Mouse (Mus musculus) liver, embryonic 14.5 days (tissue): ENCODE results near the gene Srsf6. TPM values are rescaled to one million over a fixed set of nuclear protein-coding genes. Genes with fewer than 3 reads are reported as not detected.
"Not testable (repeated sequence)": the region's sequence is repeated elsewhere in the genome, so short reads cannot be mapped to it uniquely, and the experiment has no call there.

Experiments used
- ATAC-seq: fragments of 200-750 bp; cut with Nextera tagmentation; 2 replicates; pipeline ENCODE4 v1.8.0; 2017; ENCODE audit warnings: moderate number of reproducible peaks, mild to moderate bottlenecking, moderate library complexity; ENCODE audit not compliant: insufficient read depth
- DNase-seq, 3 experiments: peaks; one replicate each; pipeline ENCODE4 v3.0.0-alpha.2; 2012 to 2013; ENCODE audit warnings: low read depth in 3 of 3, low spot score in 3 of 3
- H3K27ac ChIP-seq: fragments of 300-500 bp; sonication (generic); 2 replicates; pipeline ENCODE4 v1.5.1; 2014; ENCODE audit warnings: moderate library complexity, mild to moderate bottlenecking, control low read depth, inconsistent platforms
- H3K27me3 ChIP-seq: fragments of 300-500 bp; sonication (generic); 2 replicates; pipeline ENCODE4 v1.6.1; 2014; ENCODE audit warnings: mild to moderate bottlenecking, low read length, moderate library complexity; ENCODE audit not compliant: control insufficient read depth, insufficient read depth
- H3K36me3 ChIP-seq: fragments of 300-500 bp; sonication (generic); replicated peaks from 2 replicates; pipeline ENCODE4 v1.6.1; 2014; ENCODE audit warnings: low read depth; ENCODE audit not compliant: control insufficient read depth, insufficient read depth
- H3K4me1 ChIP-seq, 2 experiments: fragments of 200-500 bp in 1 of 2; fragments of 300-500 bp in 1 of 2; sonication (generic) in 1 of 2; replicated peaks; 2 replicates each; pipeline ENCODE4 v1.6.1; 2012 to 2014; ENCODE audit warnings: antibody characterized with exemption in 1 of 2, inconsistent platforms in 1 of 2, low read length in 1 of 2; ENCODE audit not compliant: control insufficient read depth in 2 of 2, insufficient read depth in 2 of 2
- H3K4me2 ChIP-seq: fragments of 300-500 bp; sonication (generic); 2 replicates; pipeline ENCODE4 v1.6.1; 2014; ENCODE audit warnings: low read depth, mild to moderate bottlenecking, control low read depth, moderate library complexity
- H3K4me3 ChIP-seq, 2 experiments: fragments of 200-500 bp in 1 of 2; fragments of 300-500 bp in 1 of 2; sonication (generic) in 1 of 2; 2 replicates each; pipeline ENCODE4 v1.5.1; 2012 to 2014; ENCODE audit warnings: low read depth in 2 of 2, low read length in 2 of 2, mild to moderate bottlenecking in 2 of 2, control low read depth in 1 of 2, inconsistent platforms in 1 of 2, moderate library complexity in 1 of 2; ENCODE audit not compliant: insufficient read depth in 1 of 2
- H3K9ac ChIP-seq: fragments of 300-500 bp; sonication (generic); replicated peaks from 2 replicates; pipeline ENCODE4 v1.6.1; 2014; ENCODE audit warnings: mild to moderate bottlenecking, control low read depth, moderate library complexity
- H3K9me3 ChIP-seq: fragments of 300-500 bp; sonication (generic); 2 replicates; pipeline ENCODE4 v1.6.1; 2016; ENCODE audit warnings: low read length, mixed read lengths; ENCODE audit not compliant: control insufficient read depth
- CTCF ChIP-seq: IDR thresholded peaks from 2 replicates; pipeline ENCODE4 v1.5.1; 2016; ENCODE audit warnings: antibody characterized with exemption, low read depth, control low read depth
- EP300 ChIP-seq: IDR thresholded peaks from 2 replicates; pipeline ENCODE4 v1.6.1; 2016; ENCODE audit warnings: antibody characterized with exemption, low read depth
- WGBS: fragments of 180-500 bp; shearing (Covaris S2); extraction: QIAGEN DNeasy Blood & Tissue Kit; methylation state at CpG from one replicate; pipeline ENCODE4 v1.1.7; 2014; ENCODE audit not compliant: insufficient replicate concordance; 5-methylcytosine and 5-hydroxymethylcytosine counted together
- polyA plus RNA-seq, 2 experiments: library from polyadenylated mRNA; depleted of rRNA in 1 of 2; stranded (reverse) in 1 of 2; unstranded in 1 of 2; fragments of >200 nt; fragmentation: Nextera tagmentation in 1 of 2; extraction: Ambion mirVana in 1 of 2; gene quantifications; 2 replicates each; pipeline versions ENCODE4 v1.2.1 to v1.2.3; 2012 to 2014

The Srsf6 gene
- polyA plus RNA-seq, 2 experiments, result 80.4 to 113 TPM

- no peak overlapping the region for H3K4me2 ChIP-seq
- 64% methylated on average over 12 of the region's 12 CpGs for WGBS
- no peak overlapping the region for H3K4me3 ChIP-seq
- H3K36me3 ChIP-seq, result no peaks in the 10 kb centered on the region
- no peak for ATAC-seq
- TF ChIP-seq CTCF (no peak), EP300 (no peak)
- no peaks in the 10 kb centered on the region for H3K4me1 ChIP-seq
- H3K9ac ChIP-seq, result no peak overlapping the region
- no peak overlapping the region for H3K27ac ChIP-seq
- no peak for DNase-seq
- no peaks in the 10 kb centered on the region for H3K27me3 ChIP-seq
- H3K9me3 ChIP-seq, result no peaks in the 10 kb centered on the region
Observed at GRCm38 (mm10) chr2:162889731-162890130, 41.6 kb upstream of the Srsf6 start.

GRCm38 (mm10) chr2:162892979-162893378 lies 38.3 kb upstream of the Srsf6 start:
- not testable (repeated sequence) for H3K4me3 ChIP-seq, DNase-seq, ATAC-seq, H3K4me2 ChIP-seq, H3K27ac ChIP-seq, H3K27me3 ChIP-seq, H3K9me3 ChIP-seq, H3K36me3 ChIP-seq, H3K9ac ChIP-seq, H3K4me1 ChIP-seq
- WGBS, result 60% methylated on average over 3 of the region's 3 CpGs

GRCm38 (mm10) chr2:162899256-162899655 lies 32.1 kb upstream of the Srsf6 start:
- WGBS, result 76% methylated on average over 18 of the region's 20 CpGs
- DNase-seq, ATAC-seq, H3K9ac ChIP-seq, H3K36me3 ChIP-seq, H3K27ac ChIP-seq, H3K9me3 ChIP-seq, H3K4me3 ChIP-seq, H3K4me1 ChIP-seq, H3K4me2 ChIP-seq, H3K27me3 ChIP-seq: not testable (repeated sequence)

DNA sequence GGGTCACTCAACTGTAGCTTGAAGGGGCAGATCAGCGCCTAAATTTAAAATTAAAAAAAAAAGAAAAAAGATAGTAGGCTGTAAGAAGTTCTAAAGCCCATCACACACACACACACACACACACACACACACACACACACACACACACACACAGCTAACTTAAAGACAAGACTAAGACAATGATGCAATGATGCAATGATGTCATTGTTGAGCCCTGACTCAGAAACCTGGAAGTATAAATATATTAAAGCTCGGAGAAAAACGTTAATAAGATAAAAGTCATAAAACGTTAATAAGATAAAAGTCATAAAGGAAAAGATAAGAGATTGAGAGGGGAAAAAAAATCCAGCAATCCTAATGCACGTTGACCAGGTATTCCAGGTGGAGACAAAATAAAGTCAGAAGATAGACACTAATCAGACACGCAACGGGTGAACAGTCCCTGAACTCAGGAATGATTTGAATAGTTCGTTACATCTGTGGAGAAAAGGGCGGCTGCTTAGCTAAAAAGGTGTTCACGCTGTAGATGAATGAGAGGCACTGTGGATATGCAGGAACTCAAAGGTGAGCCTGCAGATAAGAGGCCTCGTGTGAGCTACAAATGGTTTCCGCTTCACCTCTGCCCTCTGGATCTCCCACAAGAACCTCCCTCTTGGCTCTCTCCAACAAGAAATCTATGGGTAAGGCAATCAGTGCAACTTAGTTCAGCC lies 31.3 kb upstream of the Srsf6 start:
- no peaks in the 10 kb centered on the region for H3K27me3 ChIP-seq
- H3K27ac ChIP-seq, result no peak overlapping the region
- no peak for DNase-seq
- H3K4me2 ChIP-seq, result no peak overlapping the region
- no peaks in the 10 kb centered on the region for H3K4me1 ChIP-seq
- 49% methylated on average over 12 of the region's 12 CpGs for WGBS
- H3K4me3 ChIP-seq, result no peak overlapping the region
- H3K9ac ChIP-seq, result no peak overlapping the region
- ATAC-seq, result no peak
- H3K36me3 ChIP-seq, result no peaks in the 10 kb centered on the region
- no peak for TF ChIP-seq CTCF
- TF ChIP-seq EP300, result no peak
- no peaks in the 10 kb centered on the region for H3K9me3 ChIP-seq

DNA sequence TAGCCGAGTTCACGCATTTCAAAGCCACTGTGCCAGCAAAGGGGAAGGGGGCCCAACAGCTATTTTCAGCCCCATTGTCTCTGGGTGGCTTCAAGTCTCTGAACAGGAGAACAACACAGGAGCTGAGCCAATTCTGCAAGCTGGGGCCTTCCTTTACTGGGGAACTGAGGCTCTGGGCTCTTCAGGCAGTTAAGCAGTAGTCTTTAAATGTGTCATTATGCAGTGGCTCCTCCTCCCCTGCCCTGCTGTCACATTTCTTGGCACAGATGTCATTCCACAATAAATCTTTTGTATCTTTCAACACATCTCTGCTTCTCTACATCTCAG lies 30.8 kb upstream of the Srsf6 start:
- Histone ChIP-seq H3K4me3 (no peak overlapping the region), H3K36me3 (no peaks in the 10 kb centered on the region), H3K27ac (no peak overlapping the region), H3K4me1 (no peaks in the 10 kb centered on the region), H3K9me3 (no peaks in the 10 kb centered on the region), H3K9ac (no peak overlapping the region), H3K27me3 (no peaks in the 10 kb centered on the region), H3K4me2 (no peak overlapping the region)
- DNase-seq (no peak), ATAC-seq (no peak)
- TF ChIP-seq EP300 (no peak), CTCF (no peak)
- WGBS, result 36% methylated on average over 2 of the region's 2 CpGs
